Mouse (Mus musculus) brain, embryonic 14.5 days (tissue): Measurements from ENCODE around the gene Clic3. TPM values are rescaled to one million over a fixed set of nuclear protein-coding genes. Genes with fewer than 3 reads are reported as not detected.

Experiments
- DNase-seq: peaks from one replicate; pipeline ENCODE4 v3.0.0-alpha.2; 2011; ENCODE audit warnings: low read depth
- CTCF ChIP-seq: fragments of 200-500 bp; IDR thresholded peaks from 2 replicates; pipeline ENCODE4 v1.5.1; 2012; ENCODE audit warnings: inconsistent platforms, mild to moderate bottlenecking, moderate library complexity, borderline replicate concordance; ENCODE audit not compliant: insufficient read depth, insufficient read length; ENCODE audit errors: extremely low read depth
- POLR2A ChIP-seq: fragments of 200-500 bp; IDR thresholded peaks from 2 replicates; pipeline ENCODE4 v1.6.1; 2012; ENCODE audit warnings: mild to moderate bottlenecking, inconsistent platforms, borderline replicate concordance; ENCODE audit not compliant: poor library complexity, insufficient read depth, insufficient read length, severe bottlenecking; ENCODE audit errors: extremely low read depth
- polyA plus RNA-seq: library from polyadenylated mRNA; depleted of rRNA; stranded (reverse); fragments of >200 nt; gene quantifications from 2 replicates; pipeline ENCODE4 v1.2.3, GENCODE M21; 2012

The Clic3 gene
- polyA plus RNA-seq, 1 experiment: 1.1 TPM

- TF ChIP-seq CTCF (no peak), POLR2A (no peak)
- no peak for DNase-seq
These were observed 36.4 kb downstream of the Clic3 start for GRCm38 (mm10) chr2:25492988-25493387.

GRCm38 (mm10) chr2:25493476-25493961 lies 36.9 kb downstream of the Clic3 start, which contains the start of gene Lcn12:
Gene Lcn12, minus strand, starts transcription at chr2:25493911.
- DNase-seq: no peak
- TF ChIP-seq CTCF (no peak), POLR2A (no peak)

GRCm38 (mm10) chr2:25496462-25496861 lies 39.8 kb downstream of the Clic3 start:
- peak; percentile 54 for DNase-seq
- TF ChIP-seq POLR2A (no peak), CTCF (peak; percentile 39; the same call in 1 of the 2 replicates)

- TF ChIP-seq CTCF (no peak), POLR2A (no peak)
- DNase-seq: no peak
These were observed 41.4 kb downstream of the Clic3 start for GRCm38 (mm10) chr2:25497846-25498575.

GRCm38 (mm10) chr2:25498622-25499478 lies 42.2 kb downstream of the Clic3 start:
- no peak for DNase-seq
- no peak for TF ChIP-seq POLR2A
- no peak for TF ChIP-seq CTCF

GRCm38 (mm10) chr2:25500071-25500575 lies 43.5 kb downstream of the Clic3 start:
- no peak for DNase-seq
- TF ChIP-seq POLR2A (no peak), CTCF (no peak)

GRCm38 (mm10) chr2:25500576-25501405 lies 44.2 kb downstream of the Clic3 start, which contains the start of gene Fbxw5:
Gene Fbxw5, plus strand, starts transcription at chr2:25500750.
- TF ChIP-seq CTCF (no peak), POLR2A (peak; percentile 97)
- peak; percentile 98 for DNase-seq

GRCm38 (mm10) chr2:25501593-25502486 lies 45.2 kb downstream of the Clic3 start, which contains the start of gene C8g:
Gene C8g, minus strand, starts transcription at chr2:25501719.
- TF ChIP-seq CTCF: no peak
- TF ChIP-seq POLR2A: no peak
- peak; percentile 13 for DNase-seq

- TF ChIP-seq POLR2A (no peak), CTCF (no peak)
These were observed 46.1 kb downstream of the Clic3 start for GRCm38 (mm10) chr2:25502726-25503125.

GRCm38 (mm10) chr2:25504538-25504937 lies 47.9 kb downstream of the Clic3 start:
- TF ChIP-seq POLR2A (no peak), CTCF (no peak)
- no peak for DNase-seq

More at GRCm38 (mm10) chr2:25502726-25503125, 46.1 kb downstream of the Clic3 start:
- no peak for DNase-seq

- TF ChIP-seq POLR2A (no peak), CTCF (no peak)
- DNase-seq: no peak
These were observed 48.4 kb downstream of the Clic3 start for GRCm38 (mm10) chr2:25505000-25505399.
